Mouse (Mus musculus) brain, adult 2 months (tissue): ENCODE data around the gene Zcchc17.
A peak's percentile ranks its signal among the peaks of the same experiment; 100 is the strongest.

Source experiments
- DNase-seq: peaks from one replicate; pipeline ENCODE4 v3.0.0; 2011; ENCODE audit warnings: low read depth, low spot score

The Zcchc17 gene

DNA sequence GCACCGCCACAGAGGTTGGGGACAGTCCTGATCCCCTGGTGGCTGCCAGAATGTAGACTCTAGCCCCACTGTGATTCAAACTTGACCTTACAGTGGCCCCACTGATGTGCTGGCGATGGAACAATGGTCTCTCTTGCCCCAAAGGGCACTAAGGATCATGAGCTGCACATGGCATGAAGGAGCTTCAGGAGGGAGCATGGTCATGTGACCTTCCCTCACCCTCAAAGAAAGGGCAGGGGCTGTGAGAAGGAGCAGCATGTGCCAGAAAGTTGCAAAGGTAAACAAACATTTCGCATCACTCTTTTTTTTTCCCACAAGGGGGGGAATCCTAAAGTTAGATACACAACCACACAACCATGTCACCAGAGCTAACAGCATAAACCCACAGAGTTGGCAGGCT lies 41.6 kb downstream of the Zcchc17 start:
- DNase-seq: no peak

DNA sequence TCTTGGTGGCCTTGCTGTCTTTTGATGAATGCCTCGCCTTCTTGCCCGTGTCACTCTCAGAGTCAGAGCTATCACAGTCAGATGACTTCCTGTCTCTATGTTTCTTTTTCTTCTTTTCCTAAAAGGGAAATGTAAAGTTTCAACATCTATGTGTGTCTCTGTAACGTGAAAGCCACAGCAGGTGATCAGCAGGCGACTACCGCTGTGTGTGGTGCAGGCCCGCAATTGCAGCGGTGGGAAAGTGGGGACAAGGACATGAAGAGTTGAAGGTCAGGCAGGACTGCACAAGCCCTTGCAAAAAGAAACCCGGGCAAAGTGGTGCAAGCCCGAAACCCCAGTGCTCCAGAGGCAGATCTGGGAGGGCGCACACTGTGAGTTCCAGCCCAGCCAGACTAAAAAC lies 43.1 kb downstream of the Zcchc17 start:
- DNase-seq: no peak

DNA sequence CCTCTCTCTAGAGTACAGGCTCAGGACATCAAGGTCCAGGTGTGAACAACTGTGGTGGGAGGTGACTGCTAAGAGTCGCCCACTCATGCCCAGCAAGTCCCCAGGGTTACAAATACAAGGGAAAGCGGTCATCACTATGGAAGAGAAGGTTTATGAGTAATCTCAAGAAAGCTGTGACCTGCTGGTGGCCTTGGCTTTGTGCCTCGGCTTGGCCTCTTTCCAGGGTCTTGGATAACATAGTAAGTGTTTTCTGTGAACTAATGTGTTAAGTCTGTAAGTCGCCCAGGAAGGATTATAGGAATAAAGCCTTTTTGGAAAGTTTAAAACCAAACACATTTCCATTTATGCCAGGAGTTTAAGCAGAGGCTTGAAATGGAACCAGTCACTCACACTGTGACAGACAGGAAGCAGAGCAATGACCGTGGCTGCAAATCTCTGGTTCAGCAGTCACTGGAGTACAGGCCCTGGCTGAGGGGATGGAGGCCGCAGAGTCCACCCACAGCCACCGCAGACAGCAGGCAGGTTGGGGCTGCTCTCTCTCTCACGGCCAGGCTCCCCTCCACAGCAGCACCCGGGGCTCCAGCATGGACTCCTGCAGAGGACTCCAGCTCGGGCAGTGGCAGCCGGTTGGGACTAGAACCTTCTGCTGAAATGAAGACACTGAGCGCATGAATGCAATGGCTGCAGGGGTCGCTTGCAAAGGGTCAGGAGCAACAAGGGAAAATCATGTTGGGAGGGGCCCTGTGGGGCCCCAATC lies 43.8 kb downstream of the Zcchc17 start:
- no peak for DNase-seq

GRCm38 (mm10) chr4:130313552-130313951 lies 46.2 kb downstream of the Zcchc17 start:
- DNase-seq: no peak

GRCm38 (mm10) chr4:130312526-130312925 lies 47.2 kb downstream of the Zcchc17 start:
- no peak for DNase-seq

GRCm38 (mm10) chr4:130309254-130309653 lies 50.5 kb downstream of the Zcchc17 start:
- no peak for DNase-seq

DNA sequence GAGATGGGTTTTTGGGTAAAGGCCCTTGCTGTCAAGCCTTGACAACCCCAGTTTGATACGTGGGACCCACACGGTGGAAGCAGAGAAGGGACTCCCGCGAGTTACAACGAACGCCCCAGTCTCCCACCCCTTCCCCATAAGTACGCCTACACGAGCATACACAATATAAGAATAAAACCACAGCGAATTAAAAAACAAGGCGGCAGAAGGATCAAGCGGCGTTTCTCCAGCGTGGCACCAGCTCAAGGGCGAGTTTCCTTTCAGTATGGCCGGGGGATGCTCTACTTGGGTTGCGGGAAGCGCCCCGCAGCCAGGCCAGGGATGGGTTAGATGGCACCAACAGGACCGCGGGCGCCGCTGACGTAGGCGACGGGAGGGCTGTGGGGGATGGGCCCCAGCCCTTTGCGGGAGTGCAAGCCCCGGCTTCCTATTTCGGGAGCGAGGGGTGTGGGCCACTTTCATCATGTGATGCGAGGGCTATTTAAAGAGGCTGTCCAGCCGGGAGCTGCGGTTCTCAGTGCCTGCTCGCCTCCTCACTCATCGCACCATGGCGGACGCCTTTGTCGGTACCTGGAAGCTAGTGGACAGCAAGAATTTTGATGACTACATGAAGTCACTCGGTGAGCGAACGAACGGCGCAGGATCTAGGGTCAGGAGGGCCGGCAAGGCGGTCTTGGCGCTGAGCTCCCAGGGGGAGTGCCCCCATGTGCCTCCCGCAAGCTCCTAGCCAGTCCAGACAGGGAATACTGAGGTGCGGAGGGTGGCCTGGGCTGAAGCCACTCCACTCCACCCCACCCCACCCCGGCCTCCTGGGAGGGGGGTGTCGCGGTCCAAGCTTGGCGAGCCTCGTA lies 51.3 kb downstream of the Zcchc17 start, which contains the start of the genes Fabp3 and Gm10570:
Gene Fabp3, plus strand, starts transcription at position 365 of the 851 bp plus-strand sequence.
Gene Gm10570, minus strand, starts transcription at position 444 of the 851 bp plus-strand sequence.
- DNase-seq: peak; percentile 93

DNA sequence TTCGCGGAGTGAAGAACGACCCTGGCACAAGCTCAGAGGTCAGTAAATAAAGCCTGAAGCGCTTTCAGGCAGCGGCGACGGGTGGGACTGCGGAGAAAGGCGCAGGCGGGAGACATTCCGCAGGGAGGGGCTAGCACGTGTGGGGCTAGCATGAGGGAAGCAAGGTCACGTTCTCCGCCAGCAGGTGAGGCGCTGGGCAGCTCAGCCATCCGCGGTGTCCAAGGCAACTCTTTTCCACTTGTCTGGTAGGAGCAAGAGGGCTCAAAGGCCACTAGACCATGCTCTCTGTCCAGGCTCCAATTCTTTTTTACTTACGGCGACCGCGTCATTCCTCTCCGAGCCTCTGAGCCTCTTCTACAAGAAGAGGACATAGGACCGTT lies 51.9 kb downstream of the Zcchc17 start:
- peak; percentile 84 for DNase-seq

DNA sequence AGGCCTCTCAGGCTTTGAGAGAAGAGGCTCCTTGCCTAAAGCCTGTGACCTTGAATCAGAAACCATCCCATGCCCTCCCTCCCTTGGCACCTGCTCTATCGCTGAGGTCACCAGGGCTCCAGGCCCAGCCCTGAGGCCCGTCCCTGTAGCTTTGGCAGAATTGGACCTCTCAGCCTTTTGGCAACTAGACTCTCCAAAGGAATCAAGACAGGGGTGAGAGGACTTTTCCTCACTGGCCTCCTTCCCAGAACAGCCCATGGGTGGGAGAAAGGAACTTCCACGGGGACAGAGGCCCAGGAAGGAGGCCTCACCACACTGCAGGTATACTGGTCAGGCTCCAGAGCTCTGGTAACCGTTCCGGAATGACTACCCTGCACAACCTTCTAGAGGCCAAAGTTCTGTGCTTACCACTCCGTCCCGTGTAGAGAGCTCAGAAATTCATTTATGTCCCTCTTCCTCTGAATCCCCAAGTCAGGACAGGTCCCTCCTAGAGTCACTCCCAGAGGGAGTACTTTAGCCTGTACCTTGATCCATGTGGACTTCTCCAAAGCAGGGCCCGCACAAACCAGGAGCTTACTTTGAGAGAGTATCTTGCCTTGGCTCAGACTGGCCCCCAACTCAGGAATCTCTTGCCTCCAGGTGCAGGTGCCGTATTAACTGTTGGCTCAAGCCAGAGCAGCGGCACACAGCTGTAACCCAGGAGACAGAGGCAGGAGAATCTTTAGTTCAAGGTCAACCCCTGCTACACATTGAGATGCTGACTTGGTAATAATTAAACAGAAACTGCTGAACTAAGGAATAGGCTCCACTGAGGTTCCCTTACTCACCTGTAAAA lies 52.7 kb downstream of the Zcchc17 start:
- DNase-seq: peak; percentile 56

DNA sequence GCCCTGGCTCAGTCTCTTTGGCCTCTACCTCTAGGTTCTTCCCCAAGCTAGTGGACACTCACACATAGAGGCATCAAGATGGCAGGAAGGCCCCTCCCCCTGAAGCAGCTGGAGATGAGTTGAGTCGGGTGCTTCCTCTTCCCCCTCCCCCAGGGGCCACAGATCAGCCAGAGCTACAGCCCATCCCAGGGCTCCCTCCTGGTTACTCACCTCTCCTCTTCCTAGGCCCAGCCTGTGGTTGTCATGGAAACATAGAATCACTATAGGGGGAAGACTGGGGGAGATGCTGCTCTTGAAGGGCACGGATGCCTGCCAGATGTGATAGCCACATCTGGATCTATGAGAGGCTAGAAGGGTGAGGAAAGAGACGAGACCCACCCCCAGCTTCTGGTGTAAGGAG lies 55.0 kb downstream of the Zcchc17 start:
- no peak for DNase-seq

DNA sequence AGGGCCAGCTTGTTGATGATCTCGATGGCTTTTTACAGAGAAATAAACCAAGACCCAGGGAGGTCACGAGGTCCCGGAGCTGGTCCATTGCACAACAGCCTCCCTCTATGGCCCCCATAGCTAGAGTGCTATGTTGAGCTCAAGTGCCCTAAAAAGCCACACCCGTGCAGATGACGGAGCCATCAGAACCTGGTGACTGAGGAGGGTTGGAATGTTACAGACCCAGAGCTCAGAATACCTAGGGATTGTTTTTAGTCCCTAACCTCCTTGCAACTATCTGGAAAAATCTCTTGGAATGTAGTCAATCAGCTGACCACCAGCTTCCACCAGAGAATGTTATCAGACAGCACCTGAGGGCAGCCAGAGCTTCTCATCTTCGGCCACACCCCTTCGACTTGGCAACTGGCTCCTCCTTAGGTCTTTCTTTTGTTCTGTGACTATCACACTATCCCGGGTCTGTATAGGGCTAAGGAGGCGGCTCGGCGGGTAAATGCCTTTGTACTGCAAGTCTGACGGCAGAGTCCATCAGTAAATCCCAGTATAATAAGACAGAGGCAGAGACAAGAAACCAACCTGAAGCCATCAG lies 57.4 kb downstream of the Zcchc17 start:
- no peak for DNase-seq

- no peak for DNase-seq
Observed at GRCm38 (mm10) chr4:130299629-130300018, 60.1 kb downstream of the Zcchc17 start.

DNA sequence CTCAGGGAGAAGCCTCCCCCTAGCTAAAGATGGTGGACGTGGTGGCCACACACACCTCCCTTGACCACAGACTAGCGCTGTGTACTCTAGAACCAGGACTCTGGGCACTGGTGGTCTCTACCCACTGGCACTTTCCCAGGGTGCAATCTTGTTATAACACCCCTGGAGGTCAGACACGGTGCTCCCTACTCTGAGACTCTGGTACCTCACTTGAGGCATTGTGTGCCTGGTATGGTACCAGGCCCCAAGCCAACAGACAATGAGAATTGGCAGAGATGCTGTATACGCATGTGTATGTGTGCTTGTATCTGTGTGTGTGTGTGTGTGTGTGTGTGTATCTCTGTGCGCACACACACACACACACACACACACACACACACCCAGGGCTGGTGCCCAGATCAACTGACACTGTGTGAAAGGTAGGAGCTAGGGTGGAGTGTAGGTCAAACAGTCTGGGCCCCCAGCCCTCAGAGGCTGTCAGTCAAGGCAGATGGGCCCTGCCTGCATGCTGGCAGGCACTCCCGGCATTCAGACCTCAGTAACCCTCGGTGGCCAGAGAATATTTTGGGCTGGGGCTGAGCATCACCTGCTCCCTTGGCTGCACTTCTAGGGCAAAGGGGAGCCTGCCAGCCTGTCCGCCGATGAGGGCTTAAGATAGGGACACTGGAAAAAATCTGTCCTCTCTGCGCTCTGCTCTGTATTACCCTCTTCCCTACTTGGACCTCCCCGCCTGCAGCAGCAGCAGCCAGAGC lies 60.7 kb downstream of the Zcchc17 start:
- DNase-seq: peak; percentile 91

DNA sequence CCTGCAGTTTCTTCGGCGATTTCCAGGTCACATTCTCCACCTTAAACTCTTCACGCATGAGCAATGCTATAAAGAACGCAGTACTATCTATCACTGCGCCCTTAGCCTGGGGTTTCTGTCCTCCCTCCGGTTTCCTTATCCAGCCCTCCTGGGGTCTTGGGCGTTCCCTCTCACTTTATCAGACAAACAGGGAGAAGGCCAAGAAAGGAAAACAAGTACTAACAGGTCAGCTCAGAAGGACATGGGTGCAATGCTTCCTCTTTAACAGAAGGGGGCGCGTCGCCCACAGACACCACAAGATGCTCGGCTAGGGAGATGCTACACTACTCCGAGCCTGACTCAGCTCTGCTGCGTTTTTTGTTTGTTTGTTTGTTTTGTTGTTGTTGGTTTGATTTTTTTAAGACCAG lies 62.6 kb downstream of the Zcchc17 start:
- peak; percentile 87 for DNase-seq

DNA sequence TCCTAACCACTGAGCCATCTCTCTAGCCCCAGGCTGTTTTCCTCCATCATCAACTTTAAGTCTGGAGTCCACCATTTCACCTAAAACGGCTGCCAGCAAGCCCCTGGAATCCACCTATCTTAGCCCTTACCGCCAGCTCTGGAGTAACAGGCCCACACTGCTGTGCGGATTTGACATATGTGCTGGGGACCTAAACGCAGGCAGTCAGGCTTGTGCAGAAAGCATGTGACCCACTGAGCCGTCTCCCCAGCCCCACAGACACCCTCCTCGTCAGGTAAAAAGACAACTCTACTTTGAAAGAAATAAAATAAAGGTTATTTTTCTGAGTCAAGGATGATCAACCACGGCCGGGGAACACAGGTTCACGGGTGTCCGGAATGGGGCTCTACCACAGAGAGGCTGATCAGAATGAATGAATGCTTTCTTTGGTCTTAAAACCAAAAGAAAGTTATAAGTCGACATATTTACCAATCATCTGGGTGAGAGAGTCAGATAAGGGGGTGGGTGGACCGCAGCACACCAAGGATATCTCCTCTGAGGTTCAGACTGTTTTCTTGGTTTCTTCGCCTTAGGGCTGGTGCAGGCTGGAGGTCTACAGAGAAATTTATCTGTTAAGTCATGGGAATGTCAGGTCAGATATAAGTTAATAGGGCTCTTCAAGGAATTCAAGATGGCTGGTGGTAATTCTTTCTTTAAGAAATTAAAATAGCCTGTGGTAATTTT lies 63.3 kb downstream of the Zcchc17 start:
- no peak for DNase-seq

DNA sequence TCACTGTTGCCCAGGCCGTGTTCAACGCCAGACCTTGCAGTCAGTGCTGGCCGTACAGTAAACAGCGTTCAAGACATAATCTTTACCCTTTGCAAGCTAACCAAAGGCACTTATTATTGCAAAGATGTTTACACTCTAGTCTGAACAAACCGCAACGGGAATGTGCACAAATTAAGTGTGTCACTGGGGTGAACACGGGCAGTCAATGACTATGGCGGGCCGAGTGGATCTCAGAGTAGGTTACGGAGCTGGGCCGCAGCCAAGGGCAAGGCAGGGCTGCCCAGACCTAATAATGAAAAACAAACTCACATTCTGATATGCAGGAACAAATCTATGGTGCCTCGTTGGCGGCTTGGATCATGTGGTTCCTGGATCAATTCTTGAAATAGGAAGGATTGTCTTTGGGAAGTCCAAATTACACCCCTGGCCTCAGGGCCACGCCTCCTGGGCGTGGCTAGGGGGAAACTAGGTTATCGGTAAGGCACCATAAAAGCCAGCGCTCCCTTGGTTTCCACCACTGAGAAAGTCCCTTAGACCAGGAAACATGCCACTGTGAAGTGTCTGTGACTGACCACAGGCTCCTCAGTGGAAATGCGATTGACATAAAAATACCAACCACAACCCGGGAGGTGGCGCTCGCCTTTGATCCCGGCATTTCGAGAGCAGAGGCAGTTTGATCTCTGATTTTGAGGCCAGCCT lies 64.5 kb downstream of the Zcchc17 start:
- DNase-seq: no peak

DNA sequence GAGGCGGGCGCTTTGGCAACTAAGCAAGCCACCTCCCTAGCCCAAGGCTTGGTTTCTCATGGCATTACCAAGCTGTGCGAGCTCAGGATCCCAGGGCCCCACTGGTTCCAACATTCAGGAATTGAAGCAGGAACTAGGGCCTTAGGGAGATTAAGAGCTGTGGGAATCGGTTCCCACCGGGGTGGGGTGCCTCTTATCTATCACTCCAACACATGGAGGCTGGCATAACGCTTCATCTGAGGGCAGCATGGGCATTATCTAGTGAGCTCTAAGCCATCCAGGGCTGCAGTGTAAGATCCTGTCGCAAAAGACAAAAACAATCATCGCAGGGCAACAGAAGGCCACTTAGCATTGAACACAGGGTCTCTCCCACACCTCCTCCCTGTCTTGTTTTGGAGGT lies 65.2 kb downstream of the Zcchc17 start:
- no peak for DNase-seq

- DNase-seq: peak; percentile 91
Observed at GRCm38 (mm10) chr4:130292271-130292670, 67.5 kb downstream of the Zcchc17 start.

DNA sequence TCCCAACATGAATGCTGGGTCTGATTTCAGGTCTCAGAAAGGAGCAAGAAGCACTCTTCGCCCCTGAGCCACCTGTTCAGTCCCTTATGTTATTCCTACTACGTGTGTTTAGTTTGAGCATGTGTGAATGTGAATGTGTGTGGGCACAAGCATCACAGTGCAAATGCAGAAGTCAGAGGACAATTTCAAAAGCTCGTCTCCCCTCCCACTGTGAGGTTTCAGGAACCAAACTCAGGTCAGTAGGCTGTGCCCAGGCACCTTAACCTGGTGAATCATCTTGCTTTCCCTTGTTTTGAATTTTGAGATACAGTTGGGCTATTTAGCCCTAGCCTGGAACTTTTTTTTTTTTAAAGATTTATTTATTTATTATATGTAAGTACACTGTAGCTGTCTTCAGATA lies 69.9 kb downstream of the Zcchc17 start:
- DNase-seq: no peak
